In the genomic region with DNA sequence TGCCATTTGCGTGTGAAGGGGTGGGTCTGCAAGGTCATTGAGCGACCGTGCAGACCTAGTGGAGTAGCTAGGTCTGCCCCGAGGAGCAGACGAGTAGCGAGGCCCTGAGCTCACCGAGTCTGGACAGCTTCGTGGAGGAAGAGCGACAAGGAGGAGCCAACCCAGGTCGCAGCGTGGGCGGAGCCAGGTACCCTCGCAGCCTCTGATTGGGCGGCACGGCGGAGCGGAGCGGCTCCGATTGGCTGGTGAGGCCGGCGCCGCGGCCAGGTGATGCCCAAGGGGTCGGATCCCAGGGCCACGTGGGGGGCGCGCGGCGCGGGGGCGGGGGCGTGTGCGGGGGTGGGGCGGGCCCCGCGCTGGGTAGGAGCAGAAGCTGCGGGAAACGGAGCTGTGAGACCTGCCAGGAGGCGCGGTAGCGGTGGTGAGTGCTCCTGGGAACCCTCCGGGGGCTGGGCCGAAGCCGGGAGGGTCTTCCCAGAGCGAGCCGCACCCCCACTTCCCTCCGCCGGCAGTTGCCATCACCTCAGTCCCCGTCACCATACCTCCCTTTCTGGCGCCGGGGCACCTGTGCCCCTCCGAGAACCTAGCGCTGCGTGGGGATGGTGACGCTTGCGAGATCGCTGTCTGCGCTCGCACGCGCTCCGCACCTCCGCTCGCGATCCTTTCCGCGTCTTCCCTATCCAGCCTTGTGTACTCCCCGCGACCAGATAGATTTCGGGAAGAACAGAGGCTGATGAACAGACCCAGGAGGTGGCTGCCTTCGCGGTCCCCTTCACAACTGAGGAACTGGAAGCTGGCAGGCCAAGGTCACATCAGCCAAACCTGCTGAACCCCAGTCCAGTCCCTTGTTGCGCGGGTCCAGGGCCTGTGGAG, we compare ENCODE assay signal across 8 mouse cellular contexts. TPM values are rescaled to one million over a fixed set of nuclear protein-coding genes. Genes with fewer than 3 reads are reported as not detected.
A peak's percentile ranks its signal among the peaks of the same experiment; 100 is the strongest.
DNase-seq lines count a peak whose midpoint lies in the region; ATAC-seq and TF ChIP-seq lines count a peak whose summit lies in the region.

A gene (plus strand): TSS at position 316 of the 873 bp plus-strand sequence.
A gene (plus strand): TSS at position 348 of the 873 bp plus-strand sequence.

- ATAC-seq in heart, embryonic 15.5 days (replicated peaks; ENCODE audit: insufficient number of reproducible peaks, insufficient read depth, low FRiP score, low read depth): peak; percentile 62
- ATAC-seq in liver, embryonic 14.5 days (ENCODE audit: insufficient read depth): peak; percentile 85
- peak; percentile 85 for ATAC-seq in neural tube, embryonic 11.5 days (ENCODE audit: insufficient read depth, low FRiP score, low TSS enrichment)

- peaks cover 6 to 10% of the 10 kb centered on the region in 2 experiments; a peak in 3 of 4 replicates for H3K4me1 ChIP-seq in CH12.LX (ENCODE audit: control insufficient read depth in 1 of 2, insufficient read depth in 2 of 2)
- peaks cover 15% of the 10 kb centered on the region for H3K4me1 ChIP-seq in erythroblast, embryonic 14.5 days (ENCODE audit: control insufficient read depth)
- peaks cover 29% of the 10 kb centered on the region for H3K4me1 ChIP-seq in heart, embryonic 15.5 days (replicated peaks)
- no peaks in the 10 kb centered on the region for H3K4me1 ChIP-seq in liver, embryonic 14.5 days (replicated peaks; ENCODE audit: control insufficient read depth in 2 of 2, insufficient read depth in 2 of 2, low read length in 1 of 2)
- H3K4me1 ChIP-seq in neural tube, embryonic 11.5 days (ENCODE audit: control insufficient read depth, insufficient read depth, low read length): peaks cover 25% of the 10 kb centered on the region
- peaks cover 28% of the 10 kb centered on the region for H3K4me1 ChIP-seq in testis, adult 2 months (ENCODE audit: control insufficient read depth, insufficient read depth, low read length)

- TF ChIP-seq CTCF in CH12.LX (conservative IDR thresholded peaks at IDR 0.05 in 1 of 2, IDR thresholded peaks at IDR 0.05 in 1 of 2; ENCODE audit: low read depth in 2 of 2, low read length in 2 of 2): no peak
- no peak for TF ChIP-seq CTCF in liver, embryonic 14.5 days (IDR thresholded peaks at IDR 0.05; ENCODE audit: low read depth)
- TF ChIP-seq CTCF in testis, adult 2 months (IDR thresholded peaks at IDR 0.05; ENCODE audit: control insufficient read depth, insufficient read depth, insufficient replicate concordance, low read depth, low read length): no peak

- dilution Hi-C loops in CH12.LX (cut with MboI; ENCODE audit: extremely low pct_ligation_motif_present, extremely low pct_unique_long_range_greater_than_20kb, low sequenced_read_pairs): no loop called here

- DNase-seq in CH12.LX (ENCODE audit: extremely low read depth): no peak
- peak; percentile 68 for DNase-seq in brain, embryonic 18.5 days (ENCODE audit: low read depth, low spot score)
- peak; percentile 80 for DNase-seq in kidney, postnatal 14 days
- peak; percentile 39 to 61 (median 45) for DNase-seq in liver, embryonic 14.5 days (ENCODE audit: low read depth in 3 of 3, low spot score in 3 of 3)
- peak; percentile 85 for DNase-seq in neural tube, embryonic 11.5 days (ENCODE audit: low spot score)

- TF ChIP-seq EP300 in CH12.LX (IDR thresholded peaks at IDR 0.05; ENCODE audit: low read length): no peak
- no peak for TF ChIP-seq EP300 in liver, embryonic 14.5 days (IDR thresholded peaks at IDR 0.05; ENCODE audit: low read depth)

- in situ Hi-C loops in CH12.LX (cut with MboI; ENCODE audit: low pct_ligation_motif_present, low pct_unique_long_range_greater_than_20kb, low sequenced_read_pairs): no loop called here

- TF ChIP-seq RAD21 in CH12.LX (IDR thresholded peaks at IDR 0.05; ENCODE audit: low read depth, low read length): no peak

- no peak for TF ChIP-seq POLR2A in CH12.LX (IDR thresholded peaks at IDR 0.05; ENCODE audit: low read depth, low read length)
- peak; percentile 31; the same call in 1 of the 2 replicates for TF ChIP-seq POLR2A in testis, adult 2 months (IDR thresholded peaks at IDR 0.05; ENCODE audit: control insufficient read depth, low read depth, low read length)

- H3K4me3 ChIP-seq in CH12.LX (replicated peaks in 1 of 3; ENCODE audit: low read depth in 2 of 3, low read length in 2 of 3, poor library complexity in 1 of 3): peak within 1 kb of the TSS in 1 of 3 experiments; percentile 52
- peak within 1 kb of the TSS; percentile 48 for H3K4me3 ChIP-seq in erythroblast, embryonic 14.5 days (replicated peaks)
- H3K4me3 ChIP-seq in heart, embryonic 15.5 days: peak within 1 kb of the TSS; percentile 56
- peak within 1 kb of the TSS; percentile 43 to 51 for H3K4me3 ChIP-seq in liver, embryonic 14.5 days (ENCODE audit: insufficient read depth in 1 of 2, low read depth in 2 of 2, low read length in 2 of 2)
- peak within 1 kb of the TSS; percentile 50 for H3K4me3 ChIP-seq in neural tube, embryonic 11.5 days (ENCODE audit: low read depth, low read length)
- H3K4me3 ChIP-seq in testis, adult 2 months (ENCODE audit: control insufficient read depth, low read depth, low read length): peak within 1 kb of the TSS; percentile 77

- no peaks in the 10 kb centered on the region for H3K27me3 ChIP-seq in CH12.LX (replicated peaks)
- H3K27me3 ChIP-seq in erythroblast, embryonic 14.5 days (ENCODE audit: control insufficient read depth): peaks cover 51% of the 10 kb centered on the region
- peaks cover 42% of the 10 kb centered on the region for H3K27me3 ChIP-seq in heart, embryonic 15.5 days
- H3K27me3 ChIP-seq in liver, embryonic 14.5 days (ENCODE audit: control insufficient read depth, insufficient read depth, low read length): peaks cover 31% of the 10 kb centered on the region
- H3K27me3 ChIP-seq in neural tube, embryonic 11.5 days (ENCODE audit: control insufficient read depth, insufficient read depth, low read length): peaks cover 40% of the 10 kb centered on the region
- no peaks in the 10 kb centered on the region for H3K27me3 ChIP-seq in testis, adult 2 months (ENCODE audit: control insufficient read depth, insufficient read depth, low read length)

- H3K9ac ChIP-seq in CH12.LX (ENCODE audit: insufficient read depth, low read depth): no peak within 1 kb of the TSS
- H3K9ac ChIP-seq in heart, embryonic 15.5 days: peak within 1 kb of the TSS; percentile 49
- H3K9ac ChIP-seq in liver, embryonic 14.5 days (replicated peaks): no peak within 1 kb of the TSS; the same call in 1 of the 2 replicates
- peak within 1 kb of the TSS; percentile 52 for H3K9ac ChIP-seq in neural tube, embryonic 11.5 days (ENCODE audit: low read length)

- WGBS in heart, embryonic 15.5 days: under 1% methylated on average over 70 of the region's 74 CpGs
- WGBS in liver, embryonic 14.5 days (ENCODE audit: insufficient replicate concordance): 1% methylated on average over 58 of the region's 74 CpGs
- WGBS in neural tube, embryonic 11.5 days: under 1% methylated on average over 54 of the region's 74 CpGs

- peaks cover 4 to 77% of the 10 kb centered on the region in 2 experiments for H3K36me3 ChIP-seq in CH12.LX (replicated peaks in 1 of 2; ENCODE audit: control insufficient read depth in 1 of 2, insufficient read depth in 1 of 2, low read length in 1 of 2)
- peaks cover 27% of the 10 kb centered on the region for H3K36me3 ChIP-seq in erythroblast, embryonic 14.5 days (ENCODE audit: control insufficient read depth)
- peaks cover 10% of the 10 kb centered on the region for H3K36me3 ChIP-seq in heart, embryonic 15.5 days
- peaks cover 13% of the 10 kb centered on the region for H3K36me3 ChIP-seq in liver, embryonic 14.5 days (replicated peaks; ENCODE audit: control insufficient read depth, insufficient read depth, low read depth)
- H3K36me3 ChIP-seq in neural tube, embryonic 11.5 days (ENCODE audit: control insufficient read depth, insufficient read depth, low read length): no peaks in the 10 kb centered on the region; the same call in 1 of the 2 replicates
- H3K36me3 ChIP-seq in testis, adult 2 months (ENCODE audit: control insufficient read depth, insufficient read depth, low read length): peaks cover 1% of the 10 kb centered on the region; the same call in 1 of the 2 replicates

- peak within 1 kb of the TSS; percentile 32; the same call in 1 of the 2 replicates for H3K4me2 ChIP-seq in CH12.LX (ENCODE audit: insufficient read depth, low read depth, poor library complexity, severe bottlenecking)
- peak within 1 kb of the TSS; percentile 99 for H3K4me2 ChIP-seq in heart, embryonic 15.5 days
- H3K4me2 ChIP-seq in liver, embryonic 14.5 days (ENCODE audit: low read depth): peak within 1 kb of the TSS; percentile 59
- H3K4me2 ChIP-seq in neural tube, embryonic 11.5 days (ENCODE audit: low read depth): peak within 1 kb of the TSS; percentile 99

- no peak within 1 kb of the TSS for H3K27ac ChIP-seq in CH12.LX (ENCODE audit: insufficient read depth, low read depth)
- no peak within 1 kb of the TSS for H3K27ac ChIP-seq in heart, embryonic 15.5 days
- no peak within 1 kb of the TSS for H3K27ac ChIP-seq in liver, embryonic 14.5 days
- 0 out of 2 replicates have a peak within 1 kb of the TSS, but pooled peaks have one; percentile 4 for H3K27ac ChIP-seq in neural tube, embryonic 11.5 days (ENCODE audit: low read depth, low read length)
- H3K27ac ChIP-seq in testis, adult 2 months (ENCODE audit: control insufficient read depth, insufficient read depth, low read depth, low read length): no peak within 1 kb of the TSS

- H3K9me3 ChIP-seq in CH12.LX (replicated peaks; ENCODE audit: low read length): peaks cover 2% of the 10 kb centered on the region
- peaks cover 3% of the 10 kb centered on the region; the same call in 1 of the 2 replicates for H3K9me3 ChIP-seq in erythroblast, embryonic 14.5 days (ENCODE audit: control insufficient read depth, low read length)
- H3K9me3 ChIP-seq in heart, embryonic 15.5 days (replicated peaks): no peaks in the 10 kb centered on the region
- H3K9me3 ChIP-seq in liver, embryonic 14.5 days (ENCODE audit: control insufficient read depth, low read length): no peaks in the 10 kb centered on the region
- no peaks in the 10 kb centered on the region for H3K9me3 ChIP-seq in neural tube, embryonic 11.5 days (ENCODE audit: control insufficient read depth, low read length)

- no peaks in the 10 kb centered on the region for H3K79me2 ChIP-seq in CH12.LX (replicated peaks; ENCODE audit: control insufficient read depth, extremely low read depth, insufficient read depth, poor library complexity, severe bottlenecking)

RNA-seq across cellular contexts. Expression of the first gene that starts in this region (rescaled TPM):
- total RNA-seq in CH12.LX (2012; rRNA removed) (0.68 and 1.1 TPM in 2 replicates), CH12.LX (2014; rRNA removed) (0.24 and 0.28 TPM in 2 replicates)
- 0.57 and 0.83 TPM in 2 replicates for polyA plus RNA-seq in CH12.LX (2012; ENCODE audit: insufficient read length, low read depth)
- polyA plus RNA-seq in erythroblast, embryonic 14.5 days (2012): 0.19 and 0.24 TPM in 2 replicates
- 0.31 and 0.36 TPM in 2 replicates for polyA plus RNA-seq in heart, embryonic 15.5 days (2015; fragmentation: Nextera tagmentation; extraction: Ambion mirVana)
- 0.68 and 1.2 TPM in 2 replicates for polyA plus RNA-seq in liver, embryonic 14.5 days (2012; rRNA removed)
- polyA plus RNA-seq in liver, embryonic 14.5 days (2014; fragmentation: Nextera tagmentation; extraction: Ambion mirVana): 0.27 and 0.47 TPM in 2 replicates
- polyA plus RNA-seq in neural tube, embryonic 11.5 days (2014; fragmentation: Nextera tagmentation; extraction: Ambion mirVana): 1.6 and 1.8 TPM in 2 replicates
- polyA plus RNA-seq in testis, adult 2 months (2012; rRNA removed): 1.1 TPM in 2 replicates

RNA-seq across cellular contexts. Expression of the second gene that starts in this region (rescaled TPM):
- total RNA-seq in CH12.LX (2012; rRNA removed): 0.08 and 0.17 TPM in 2 replicates
- 0.55 and 0.59 TPM in 2 replicates for total RNA-seq in CH12.LX (2014; rRNA removed)
- polyA plus RNA-seq in CH12.LX (2012; ENCODE audit: insufficient read length, low read depth): 1.5 and 1.8 TPM in 2 replicates
- 0.02 and 0.05 TPM in 2 replicates for polyA plus RNA-seq in erythroblast, embryonic 14.5 days (2012)
- 0.57 and 1.2 TPM in 2 replicates for polyA plus RNA-seq in heart, embryonic 15.5 days (2015; fragmentation: Nextera tagmentation; extraction: Ambion mirVana)
- 0.12 and 0.19 TPM in 2 replicates for polyA plus RNA-seq in liver, embryonic 14.5 days (2012; rRNA removed)
- polyA plus RNA-seq in liver, embryonic 14.5 days (2014; fragmentation: Nextera tagmentation; extraction: Ambion mirVana): 0.06 and 0.18 TPM in 2 replicates
- polyA plus RNA-seq in neural tube, embryonic 11.5 days (2014; fragmentation: Nextera tagmentation; extraction: Ambion mirVana): 0.37 and 0.46 TPM in 2 replicates
- 224 and 276 TPM in 2 replicates for polyA plus RNA-seq in testis, adult 2 months (2012; rRNA removed)

Comparison
In these comparisons a context has a peak if more than half of its experiments do, and no peak if none do; other contexts are left out.
1. RNA of the second gene that starts in this region (polyA plus RNA-seq): 224 to 276 TPM in testis, adult 2 months; 1.5 to 1.8 TPM in CH12.LX, 0.57 to 1.2 TPM in heart, embryonic 15.5 days, 0.37 to 0.46 TPM in neural tube, embryonic 11.5 days, 0.06 to 0.19 TPM in liver, embryonic 14.5 days and 0.02 to 0.05 TPM in erythroblast, embryonic 14.5 days; every median in the first group is over 10 times any median in the second.
2. H3K4me2 ChIP-seq: peak in every context shown above with its lines; median percentile 99 in heart, embryonic 15.5 days; 99 in neural tube, embryonic 11.5 days; 59 in liver, embryonic 14.5 days; 32 in CH12.LX.
3. H3K9ac ChIP-seq: peak in heart, embryonic 15.5 days (single experiment) and neural tube, embryonic 11.5 days (single experiment); none in CH12.LX (single experiment) and liver, embryonic 14.5 days (single experiment).
4. Peak in every context shown above with its lines, with median percentiles within 50 percentile points of each other: ATAC-seq.